Mouse (Mus musculus) forebrain, postnatal 0 days (tissue): ENCODE data around the gene Pigk. TPM values are rescaled to one million over a fixed set of nuclear protein-coding genes. Genes with fewer than 3 reads are reported as not detected.

Experiments
- ATAC-seq: fragments of 200-750 bp; cut with Nextera tagmentation; 2 replicates; pipeline ENCODE4 v1.8.0; 2017; ENCODE audit warnings: mild to moderate bottlenecking, moderate library complexity
- DNase-seq: peaks from one replicate; pipeline ENCODE4 v3.0.0-alpha.2; 2015
- H3K27ac ChIP-seq: fragments of 300-500 bp; sonication (generic); 2 replicates; pipeline ENCODE4 v1.5.1; 2014; ENCODE audit warnings: low read depth, mild to moderate bottlenecking, antibody characterized with exemption, low read length, moderate library complexity, mixed read lengths
- H3K27me3 ChIP-seq: fragments of 300-500 bp; sonication (generic); 2 replicates; pipeline ENCODE4 v1.6.1; 2014; ENCODE audit warnings: mild to moderate bottlenecking, low read length, mixed read lengths; ENCODE audit not compliant: insufficient read depth
- H3K36me3 ChIP-seq: fragments of 300-500 bp; sonication (generic); 2 replicates; pipeline ENCODE4 v1.6.1; 2014; ENCODE audit warnings: mild to moderate bottlenecking, moderate library complexity; ENCODE audit not compliant: insufficient read depth
- H3K4me1 ChIP-seq: fragments of 300-500 bp; sonication (generic); 2 replicates; pipeline ENCODE4 v1.6.1; 2014; ENCODE audit warnings: antibody characterized with exemption; ENCODE audit not compliant: insufficient read depth
- H3K4me2 ChIP-seq: fragments of 300-500 bp; sonication (generic); 2 replicates; pipeline ENCODE4 v1.6.1; 2014; ENCODE audit warnings: low read depth, mild to moderate bottlenecking, moderate library complexity
- H3K4me3 ChIP-seq: fragments of 300-500 bp; sonication (generic); 2 replicates; pipeline ENCODE4 v1.5.1; 2014; ENCODE audit warnings: low read depth, low read length, mixed read lengths
- H3K9ac ChIP-seq: fragments of 300-500 bp; sonication (generic); 2 replicates; pipeline ENCODE4 v1.6.1; 2014; ENCODE audit warnings: mild to moderate bottlenecking
- H3K9me3 ChIP-seq: fragments of 300-500 bp; sonication (generic); 2 replicates; pipeline ENCODE4 v1.6.1; 2016; ENCODE audit warnings: low read length
- CTCF ChIP-seq: sonication (generic); IDR thresholded peaks from 2 replicates; pipeline ENCODE4 v1.5.1; 2016; ENCODE audit warnings: antibody characterized with exemption, control low read depth, low read depth
- WGBS: fragments of 180-500 bp; shearing (Covaris S2); extraction: QIAGEN DNeasy Blood & Tissue Kit; methylation state at CpG from one replicate; pipeline ENCODE4 v1.1.7; 2014; 5-methylcytosine and 5-hydroxymethylcytosine counted together
- polyA plus RNA-seq: library from polyadenylated mRNA; unstranded; fragments of >200 nt; fragmentation: Nextera tagmentation; extraction: Ambion mirVana; gene quantifications from 2 replicates; pipeline ENCODE4 v1.2.1, GENCODE M21; 2015
- total RNA-seq: library from RNA; depleted of rRNA; stranded (reverse); fragments of >200 nt; gene quantifications from 2 replicates; pipeline ENCODE4 v1.2.3, GENCODE M21; 2014

Pigk gene
- total and polyA plus RNA-seq, 2 experiments from 2014 or later: 31.8 to 46.0 TPM

- Histone ChIP-seq H3K9me3 (no peaks in the 10 kb centered on the region), H3K4me2 (no peak overlapping the region), H3K4me3 (no peak overlapping the region), H3K4me1 (no peaks in the 10 kb centered on the region), H3K36me3 (no peaks in the 10 kb centered on the region), H3K27ac (no peak overlapping the region), H3K9ac (no peak overlapping the region), H3K27me3 (no peaks in the 10 kb centered on the region)
- no peak for TF ChIP-seq CTCF
- 80% methylated on average over 8 of the region's 8 CpGs for WGBS
- DNase-seq: no peak
- ATAC-seq: no peak
Measured at GRCm38 (mm10) chr3:152917579-152917978, 203.7 kb downstream of the Pigk start.

- Histone ChIP-seq H3K9ac (no peak overlapping the region), H3K27me3 (no peaks in the 10 kb centered on the region), H3K36me3 (no peaks in the 10 kb centered on the region), H3K9me3 (no peaks in the 10 kb centered on the region), H3K27ac (no peak overlapping the region), H3K4me2 (no peak overlapping the region), H3K4me1 (no peaks in the 10 kb centered on the region), H3K4me3 (no peak overlapping the region)
- ATAC-seq (no peak), DNase-seq (no peak)
- TF ChIP-seq CTCF: no peak
- WGBS: 77% methylated on average over 10 of the region's 10 CpGs
Measured at GRCm38 (mm10) chr3:152919101-152919500, 205.2 kb downstream of the Pigk start.

GRCm38 (mm10) chr3:152920365-152920764, 206.5 kb downstream of the Pigk start:
- Histone ChIP-seq H3K27ac (no peak overlapping the region), H3K4me3 (no peak overlapping the region), H3K9me3 (no peaks in the 10 kb centered on the region), H3K27me3 (no peaks in the 10 kb centered on the region), H3K36me3 (no peaks in the 10 kb centered on the region), H3K4me1 (no peaks in the 10 kb centered on the region), H3K4me2 (no peak overlapping the region), H3K9ac (no peak overlapping the region)
- no peak for ATAC-seq
- no peak for TF ChIP-seq CTCF
- 75% methylated on average over 3 of the region's 3 CpGs for WGBS
- no peak for DNase-seq

- Histone ChIP-seq H3K27me3 (no peaks in the 10 kb centered on the region), H3K9me3 (no peaks in the 10 kb centered on the region), H3K4me3 (no peak overlapping the region), H3K27ac (no peak overlapping the region), H3K36me3 (no peaks in the 10 kb centered on the region), H3K4me1 (no peaks in the 10 kb centered on the region), H3K4me2 (no peak overlapping the region), H3K9ac (no peak overlapping the region)
- no peak for TF ChIP-seq CTCF
- WGBS: 75% methylated on average over 15 of the region's 15 CpGs
- ATAC-seq (no peak), DNase-seq (no peak)
Measured at GRCm38 (mm10) chr3:152923530-152923929, 209.6 kb downstream of the Pigk start.

GRCm38 (mm10) chr3:152925364-152925763, 211.5 kb downstream of the Pigk start:
- Histone ChIP-seq H3K4me1 (no peaks in the 10 kb centered on the region), H3K27ac (no peak overlapping the region), H3K36me3 (no peaks in the 10 kb centered on the region), H3K4me2 (no peak overlapping the region), H3K9ac (no peak overlapping the region), H3K9me3 (no peaks in the 10 kb centered on the region), H3K4me3 (no peak overlapping the region), H3K27me3 (no peaks in the 10 kb centered on the region)
- WGBS: 91% methylated on average over 8 of the region's 8 CpGs
- DNase-seq (no peak), ATAC-seq (no peak)
- no peak for TF ChIP-seq CTCF

- ATAC-seq: no peak
- H3K36me3 ChIP-seq: no peaks in the 10 kb centered on the region
- H3K4me3 ChIP-seq: no peak overlapping the region
- H3K4me2 ChIP-seq: no peak overlapping the region
- H3K27ac ChIP-seq: no peak overlapping the region
- no peaks in the 10 kb centered on the region for H3K27me3 ChIP-seq
- no peaks in the 10 kb centered on the region for H3K4me1 ChIP-seq
- DNase-seq: no peak
- no peaks in the 10 kb centered on the region for H3K9me3 ChIP-seq
- TF ChIP-seq CTCF: no peak
- 78% methylated on average over 4 of the region's 4 CpGs for WGBS
- H3K9ac ChIP-seq: no peak overlapping the region
Measured at GRCm38 (mm10) chr3:152926166-152926565, 212.3 kb downstream of the Pigk start.

- H3K9ac ChIP-seq: no peak overlapping the region
- TF ChIP-seq CTCF: no peak
Measured at GRCm38 (mm10) chr3:152928287-152928975, 214.5 kb downstream of the Pigk start.

More at GRCm38 (mm10) chr3:152928287-152928975, 214.5 kb downstream of the Pigk start:
- H3K4me3 ChIP-seq: no peak overlapping the region
- H3K27ac ChIP-seq: peak overlapping the region; percentile 29; the same call in 1 of the 2 replicates
- H3K4me2 ChIP-seq: no peak overlapping the region
- no peaks in the 10 kb centered on the region for H3K27me3 ChIP-seq
- no peaks in the 10 kb centered on the region for H3K9me3 ChIP-seq
- WGBS: 48% methylated on average over 13 of the region's 13 CpGs
- H3K4me1 ChIP-seq: no peaks in the 10 kb centered on the region
- ATAC-seq (peak; percentile 49), DNase-seq (no peak)
- H3K36me3 ChIP-seq: no peaks in the 10 kb centered on the region
